Mouse (Mus musculus): Measurements from ENCODE around the gene Zfp592. TPM values are rescaled to one million over a fixed set of nuclear protein-coding genes. Genes with fewer than 3 reads are reported as not detected.

The Zfp592 gene
- total RNA-seq (2012; rRNA removed): 12.9 and 14.7 TPM in 2 replicates
- 10 to 100 TPM in 1 of 2 experiments, not detected in 1; 33.0 TPM for polyA plus RNA-seq (2012; ENCODE audit: insufficient read depth in 1 of 2, insufficient read length in 2 of 2, low read depth in 1 of 2, low replicate concordance in 2 of 2, missing spikeins in 1 of 2)

DNA sequence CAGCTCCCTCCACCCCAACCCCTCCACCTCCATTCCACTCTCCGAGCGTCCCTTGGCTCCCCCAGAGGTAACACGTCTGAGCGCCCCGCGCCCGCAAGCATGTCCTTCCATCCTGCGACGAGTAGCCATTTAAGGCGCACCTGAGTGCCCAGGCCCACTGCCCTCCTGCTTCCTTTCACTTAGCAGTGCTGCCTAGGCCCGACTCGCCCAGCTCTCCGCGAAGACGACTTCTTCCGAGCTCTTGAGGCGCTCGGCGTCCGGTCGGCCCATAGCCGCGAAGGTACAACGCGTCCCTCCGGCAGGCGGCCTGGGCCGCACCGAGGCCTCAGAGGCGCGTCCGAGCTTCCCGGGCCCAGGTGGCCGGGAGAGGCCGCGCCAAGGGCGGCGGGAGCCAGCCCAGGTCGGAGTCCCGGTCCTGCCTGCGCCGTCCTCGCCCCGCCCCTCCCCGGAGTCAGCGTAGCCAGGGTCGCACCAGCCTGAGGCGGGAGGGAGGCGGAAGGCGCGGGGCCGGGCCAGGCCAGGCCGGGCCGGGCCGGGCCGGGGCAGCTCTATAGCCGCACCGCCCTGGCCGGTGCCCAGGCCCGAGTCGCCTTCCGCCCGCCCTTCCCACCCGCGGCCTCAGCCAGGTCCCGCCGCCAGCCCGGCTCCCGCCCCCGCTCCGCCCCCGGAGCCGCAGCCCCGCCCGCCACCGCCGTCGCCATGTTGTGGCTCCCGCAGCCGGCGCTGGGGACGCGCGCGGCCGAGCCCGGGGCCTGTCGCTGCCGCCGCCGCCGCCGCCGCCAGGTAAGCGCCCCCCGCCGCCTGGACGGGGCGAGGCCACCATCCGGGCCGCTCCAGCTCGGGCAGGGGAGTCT is at the start of gene Zfp592:
Zfp592 (plus strand) TSS at position 702 of the 854 bp plus-strand sequence.
- TF ChIP-seq NELFE (IDR thresholded peaks at IDR 0.05; ENCODE audit: low read depth, low read length) (peak; percentile 57), E2F4 (IDR thresholded peaks at IDR 0.05; ENCODE audit: borderline replicate concordance, low read depth, low read length) (no peak), POLR2A (IDR thresholded peaks at IDR 0.05; ENCODE audit: control insufficient read depth in 1 of 2, insufficient read depth in 1 of 2, low read depth in 1 of 2, low read length in 2 of 2, poor library complexity in 1 of 2) (peak in 1 of 2 experiments; percentile 63; a peak in 3 of 4 replicates), SIN3A (IDR thresholded peaks at IDR 0.05; ENCODE audit: low read length) (peak; percentile 27), CHD2 (IDR thresholded peaks at IDR 0.05; ENCODE audit: low read length) (no peak), HCFC1 (IDR thresholded peaks at IDR 0.05; ENCODE audit: low read depth, low read length) (0 out of 2 replicates have a peak, but pooled peaks have one; percentile 21), TCF12 (IDR thresholded peaks at IDR 0.05; ENCODE audit: low read depth, low read length) (0 out of 2 replicates have a peak, but pooled peaks have one; percentile 1), GABPA (IDR thresholded peaks at IDR 0.05; ENCODE audit: low read depth, low read length) (no peak), UBTF (IDR thresholded peaks at IDR 0.05; ENCODE audit: borderline replicate concordance, insufficient read depth, low read depth, low read length) (0 out of 2 replicates have a peak, but pooled peaks have one; percentile 48), ZMIZ1 (IDR thresholded peaks at IDR 0.05; ENCODE audit: low read depth, low read length) (peak; percentile 33; the same call in 1 of the 2 replicates)
- peak within 1 kb of the TSS; percentile 98 for H3K9ac ChIP-seq (ENCODE audit: control insufficient read depth, low read depth, low read length, poor library complexity, severe bottlenecking)
- peaks cover 2 to 51% of the 10 kb centered on the region in 2 experiments; a peak in 3 of 4 replicates for H3K36me3 ChIP-seq (ENCODE audit: control insufficient read depth in 1 of 2, insufficient read depth in 2 of 2, low read length in 2 of 2)
- peaks cover 50% of the 10 kb centered on the region for H3K79me2 ChIP-seq (ENCODE audit: control insufficient read depth, insufficient read depth, low read length, poor library complexity)
- no peaks in the 10 kb centered on the region for H3K9me3 ChIP-seq (replicated peaks; ENCODE audit: insufficient read depth, low read length)
- H3K27me3 ChIP-seq (ENCODE audit: control insufficient read depth in 1 of 2, insufficient read depth in 2 of 2, low read length in 2 of 2): no peaks in the 10 kb centered on the region
- peak within 1 kb of the TSS; percentile 92 to 97 for H3K4me3 ChIP-seq (ENCODE audit: control insufficient read depth in 1 of 2, insufficient read depth in 1 of 2, low read depth in 2 of 2, low read length in 2 of 2)
- H3K4me1 ChIP-seq (ENCODE audit: control insufficient read depth in 1 of 2, insufficient read depth in 2 of 2, low read length in 2 of 2): peaks cover 31 to 34% of the 10 kb centered on the region in 2 experiments
- peak; percentile 70 for DNase-seq (ENCODE audit: low read depth, low spot score)
- H3K27ac ChIP-seq (ENCODE audit: control insufficient read depth, low read depth, low read length): peak within 1 kb of the TSS; percentile 88

DNA sequence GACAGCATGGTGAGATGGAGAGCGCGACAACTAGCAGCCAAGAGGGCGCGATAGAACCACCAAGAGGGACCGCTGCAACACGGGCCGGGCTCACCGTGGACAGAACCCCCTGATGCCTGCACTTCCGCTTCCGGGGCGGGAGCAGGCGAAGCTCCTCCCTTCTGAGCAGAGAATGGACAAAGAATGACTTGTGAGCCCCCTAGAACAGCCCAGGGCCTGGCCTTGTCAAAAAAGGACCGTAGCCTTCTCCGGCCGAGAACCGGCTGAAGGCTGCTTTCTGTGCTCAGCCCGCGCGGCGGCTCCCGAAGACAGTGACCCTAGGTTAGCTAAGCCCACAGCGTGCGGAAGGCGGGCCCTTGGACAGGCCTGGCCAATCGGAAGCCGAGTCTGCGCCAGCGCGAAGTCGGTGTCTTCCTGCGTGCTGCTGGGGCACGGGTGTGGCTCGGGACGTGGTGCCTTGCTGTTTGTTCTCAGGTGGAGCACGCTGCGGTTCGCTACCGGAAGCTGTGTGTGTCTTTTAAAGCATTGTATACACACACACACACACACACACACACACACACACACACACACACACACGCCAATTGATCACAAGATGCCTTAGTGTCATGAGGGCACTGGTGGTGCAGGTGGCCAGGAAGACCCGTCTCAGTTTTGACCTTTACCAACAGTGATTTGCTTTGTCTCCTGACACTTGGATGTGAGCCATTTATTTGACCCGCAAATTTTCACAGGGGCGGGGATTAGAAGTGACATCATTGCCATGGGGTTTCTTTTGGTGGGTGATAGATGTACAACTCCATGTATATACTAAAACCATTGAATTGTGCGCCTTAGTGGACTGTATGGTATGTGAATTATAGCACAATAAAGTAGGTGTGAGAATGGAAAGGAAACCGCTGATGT is 45.8 kb upstream of the Zfp592 start, which contains the start of gene Sec11a:
Sec11a (minus strand) TSS at position 336 of the 906 bp plus-strand sequence.
- no peaks in the 10 kb centered on the region for H3K9me3 ChIP-seq (replicated peaks; ENCODE audit: insufficient read depth, low read length)
- H3K4me1 ChIP-seq (ENCODE audit: control insufficient read depth in 1 of 2, insufficient read depth in 2 of 2, low read length in 2 of 2): peaks cover 12 to 15% of the 10 kb centered on the region in 2 experiments
- 0 out of 4 replicates have a peak, but pooled peaks cover 0 to 3% of the 10 kb centered on the region in 2 experiments for H3K27me3 ChIP-seq (ENCODE audit: control insufficient read depth in 1 of 2, insufficient read depth in 2 of 2, low read length in 2 of 2)
- TF ChIP-seq CHD1 (IDR thresholded peaks at IDR 0.05; ENCODE audit: low read depth, low read length): no peak
- no peak for TF ChIP-seq USF2 (IDR thresholded peaks at IDR 0.05; ENCODE audit: borderline replicate concordance in 1 of 2, insufficient read depth in 1 of 2, low read depth in 1 of 2, low read length in 2 of 2)
- TF ChIP-seq TCF12 (IDR thresholded peaks at IDR 0.05; ENCODE audit: low read depth, low read length): peak; percentile 13; the same call in 1 of the 2 replicates
- TF ChIP-seq CTCF (IDR thresholded peaks at IDR 0.05 in 2 of 3, conservative IDR thresholded peaks at IDR 0.05 in 1 of 3; ENCODE audit: control insufficient read depth in 1 of 3, insufficient read depth in 1 of 3, low read depth in 2 of 3, low read length in 3 of 3, poor library complexity in 1 of 3, severe bottlenecking in 1 of 3): 0 out of 6 replicates have a peak, but pooled peaks of 1 of the 3 experiments have one; percentile 5
- TF ChIP-seq NELFE (IDR thresholded peaks at IDR 0.05; ENCODE audit: low read depth, low read length): peak; percentile 79
- TF ChIP-seq MAZ (IDR thresholded peaks at IDR 0.05; ENCODE audit: low read depth, low read length): 0 out of 2 replicates have a peak, but pooled peaks have one; percentile 34
- peak; percentile 82 for TF ChIP-seq MAX (IDR thresholded peaks at IDR 0.05; ENCODE audit: low read length)
- no peak for TF ChIP-seq GATA1 (IDR thresholded peaks at IDR 0.05; ENCODE audit: low read depth, low read length)
- no peak; the same call in 1 of the 2 replicates for TF ChIP-seq KAT2A (conservative IDR thresholded peaks at IDR 0.05; ENCODE audit: low read depth, low read length)
- TF ChIP-seq POLR2AphosphoS2 (IDR thresholded peaks at IDR 0.05; ENCODE audit: low read length): peak; percentile 42; the same call in 1 of the 2 replicates
- TF ChIP-seq NRF1 (IDR thresholded peaks at IDR 0.05; ENCODE audit: insufficient read depth, low read depth, low read length, poor library complexity, severe bottlenecking): peak; percentile 53; the same call in 1 of the 2 replicates
- TF ChIP-seq MYC (IDR thresholded peaks at IDR 0.05; ENCODE audit: low read depth, low read length): peak; percentile 76
- no peak for TF ChIP-seq POLR2AphosphoS5 (IDR thresholded peaks at IDR 0.05; ENCODE audit: borderline replicate concordance, low read depth, low read length)
- peak; percentile 83 for TF ChIP-seq HCFC1 (IDR thresholded peaks at IDR 0.05; ENCODE audit: low read depth, low read length)
- TF ChIP-seq ZC3H11A (IDR thresholded peaks at IDR 0.05; ENCODE audit: low read depth, low read length): no peak
- TF ChIP-seq SIN3A (IDR thresholded peaks at IDR 0.05; ENCODE audit: low read length): peak; percentile 80
- peak; percentile 89 for TF ChIP-seq MXI1 (IDR thresholded peaks at IDR 0.05; ENCODE audit: low read depth, low read length)
- TF ChIP-seq TBP (IDR thresholded peaks at IDR 0.05; ENCODE audit: low read depth, low read length): no peak; the same call in none of the 2 replicates

More for the DNA sequence above, 45.8 kb upstream of the Zfp592 start, which contains the start of gene Sec11a:
- H3K9ac ChIP-seq (ENCODE audit: control insufficient read depth, low read depth, low read length, poor library complexity, severe bottlenecking): peak within 1 kb of the TSS; percentile 94
- H3K4me3 ChIP-seq (ENCODE audit: control insufficient read depth in 1 of 2, insufficient read depth in 1 of 2, low read depth in 2 of 2, low read length in 2 of 2): peak within 1 kb of the TSS; percentile 83 to 95
- peaks cover 5 to 22% of the 10 kb centered on the region in 2 experiments; a peak in 3 of 4 replicates for H3K36me3 ChIP-seq (ENCODE audit: control insufficient read depth in 1 of 2, insufficient read depth in 2 of 2, low read length in 2 of 2)
- peak; percentile 97 for DNase-seq (ENCODE audit: low read depth, low spot score)
- peak within 1 kb of the TSS; percentile 93 for H3K27ac ChIP-seq (ENCODE audit: control insufficient read depth, low read depth, low read length)
- H3K79me2 ChIP-seq (ENCODE audit: control insufficient read depth, insufficient read depth, low read length, poor library complexity): peaks cover 37% of the 10 kb centered on the region

Measured in MEL (cell line).